Mouse (Mus musculus) hindbrain, embryonic 13.5 days (tissue): Measurements from ENCODE around the gene Cbln1. TPM values are rescaled to one million over a fixed set of nuclear protein-coding genes. Genes with fewer than 3 reads are reported as not detected.

Experiments used
- ATAC-seq: fragments of 200-750 bp; cut with Nextera tagmentation; 2 replicates; pipeline ENCODE4 v1.8.0; 2017; ENCODE audit warnings: moderate TSS enrichment; ENCODE audit not compliant: low FRiP score
- H3K27ac ChIP-seq: fragments of 300-500 bp; sonication (generic); 2 replicates; pipeline ENCODE4 v1.5.1; 2015; ENCODE audit warnings: inconsistent platforms, mild to moderate bottlenecking, moderate library complexity
- H3K27me3 ChIP-seq: fragments of 300-500 bp; sonication (generic); 2 replicates; pipeline ENCODE4 v1.6.1; 2015; ENCODE audit warnings: mild to moderate bottlenecking, inconsistent platforms
- H3K36me3 ChIP-seq: fragments of 300-500 bp; sonication (generic); 2 replicates; pipeline ENCODE4 v1.6.1; 2015; ENCODE audit warnings: mild to moderate bottlenecking, inconsistent platforms
- H3K4me1 ChIP-seq: fragments of 300-500 bp; sonication (generic); replicated peaks from 2 replicates; pipeline ENCODE4 v1.6.1; 2015; ENCODE audit warnings: inconsistent platforms
- H3K4me2 ChIP-seq: fragments of 300-500 bp; sonication (generic); 2 replicates; pipeline ENCODE4 v1.6.1; 2015; ENCODE audit warnings: inconsistent platforms, mild to moderate bottlenecking, moderate library complexity
- H3K4me3 ChIP-seq: fragments of 300-500 bp; sonication (generic); 2 replicates; pipeline ENCODE4 v1.5.1; 2015; ENCODE audit warnings: mild to moderate bottlenecking, inconsistent platforms
- H3K9ac ChIP-seq: fragments of 300-500 bp; sonication (generic); 2 replicates; pipeline ENCODE4 v1.6.1; 2015; ENCODE audit warnings: mild to moderate bottlenecking, inconsistent platforms
- H3K9me3 ChIP-seq: fragments of 300-500 bp; sonication (generic); 2 replicates; pipeline ENCODE4 v1.6.1; 2016; ENCODE audit warnings: inconsistent platforms
- WGBS: fragments of 180-500 bp; shearing (Covaris S2); methylation state at CpG from one replicate; pipeline ENCODE4 v1.1.7; 2015; 5-methylcytosine and 5-hydroxymethylcytosine counted together
- polyA plus RNA-seq: library from polyadenylated mRNA; unstranded; fragments of >200 nt; fragmentation: Nextera tagmentation; extraction: Ambion mirVana; gene quantifications from 2 replicates; pipeline ENCODE4 v1.2.1, GENCODE M21; 2015

Gene Cbln1
- polyA plus RNA-seq, 1 experiment from 2014 or later: 35.3 TPM

DNA sequence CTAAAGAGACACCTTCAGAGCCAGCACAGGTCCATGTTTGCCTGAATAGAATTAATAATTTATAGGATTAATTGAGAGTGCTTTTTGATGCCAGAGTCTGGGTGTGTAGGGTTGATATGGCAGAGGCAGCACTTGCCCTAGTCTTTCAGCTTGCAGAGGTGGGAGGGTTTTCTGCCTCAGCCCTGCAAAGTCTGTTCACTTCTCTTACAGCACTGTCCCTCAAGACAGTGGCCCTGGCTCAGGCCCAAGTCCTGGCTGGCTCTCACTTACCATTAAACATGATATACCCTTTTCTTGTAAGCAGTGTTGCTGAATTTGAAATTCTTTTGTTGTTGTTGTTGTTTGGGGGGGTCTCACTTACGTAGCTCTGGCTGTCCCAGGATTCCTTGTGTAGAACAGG, 9.0 kb upstream of the Cbln1 start:
- no peak overlapping the region for H3K4me3 ChIP-seq
- no peak overlapping the region for H3K27ac ChIP-seq
- WGBS: 92% methylated on average over 1 of the region's 1 CpGs
- no peaks in the 10 kb centered on the region for H3K36me3 ChIP-seq
- H3K9ac ChIP-seq: no peak overlapping the region
- H3K9me3 ChIP-seq: no peaks in the 10 kb centered on the region
- no peak for ATAC-seq
- no peak overlapping the region for H3K4me2 ChIP-seq
- H3K4me1 ChIP-seq: peaks cover 5% of the 10 kb centered on the region; the same call in 1 of the 2 replicates
- H3K27me3 ChIP-seq: peaks cover 10% of the 10 kb centered on the region; the same call in 1 of the 2 replicates

GRCm38 (mm10) chr8:87478221-87478620, 5.8 kb upstream of the Cbln1 start:
- Histone ChIP-seq H3K4me1 (peaks cover 24% of the 10 kb centered on the region), H3K9me3 (no peaks in the 10 kb centered on the region), H3K4me2 (peak overlapping the region; percentile 4; the same call in 1 of the 2 replicates), H3K4me3 (no peak overlapping the region), H3K27ac (no peak overlapping the region), H3K9ac (no peak overlapping the region), H3K36me3 (no peaks in the 10 kb centered on the region), H3K27me3 (peaks cover 32% of the 10 kb centered on the region)
- no peak for ATAC-seq
- 72% methylated on average over 3 of the region's 3 CpGs for WGBS

DNA sequence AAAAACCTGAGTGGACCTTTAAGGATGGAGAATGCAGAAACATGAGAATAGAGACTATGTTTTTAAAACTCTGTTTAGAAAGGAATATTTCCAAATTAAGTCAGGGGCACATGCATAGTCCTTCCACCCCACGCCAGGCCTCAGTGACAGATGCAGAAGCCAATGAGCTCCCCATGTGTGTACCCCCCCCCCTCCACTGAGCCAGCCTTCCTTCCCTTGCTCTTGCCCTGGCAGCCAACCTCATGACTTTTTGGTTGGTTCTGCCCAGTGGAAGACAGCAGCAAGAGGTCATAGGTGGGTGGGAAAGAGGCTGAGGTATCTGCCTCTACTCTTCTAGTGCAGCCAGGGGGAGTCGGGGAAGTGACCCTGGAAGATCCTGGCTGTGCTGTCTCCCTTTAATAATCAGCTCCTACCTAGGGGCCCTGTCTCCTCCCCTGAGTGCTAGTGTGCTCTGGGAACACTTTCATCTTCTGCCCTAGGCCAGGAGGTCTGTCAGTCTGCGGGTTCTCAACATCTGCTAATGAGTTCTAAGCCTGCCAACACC, 4.8 kb upstream of the Cbln1 start:
- Histone ChIP-seq H3K9me3 (no peaks in the 10 kb centered on the region), H3K36me3 (no peaks in the 10 kb centered on the region), H3K4me3 (no peak overlapping the region), H3K4me1 (peaks cover 28% of the 10 kb centered on the region), H3K27me3 (peaks cover 36% of the 10 kb centered on the region), H3K4me2 (peak overlapping the region; percentile 34), H3K9ac (no peak overlapping the region), H3K27ac (no peak overlapping the region)
- 59% methylated on average over 3 of the region's 3 CpGs for WGBS
- ATAC-seq: no peak

DNA sequence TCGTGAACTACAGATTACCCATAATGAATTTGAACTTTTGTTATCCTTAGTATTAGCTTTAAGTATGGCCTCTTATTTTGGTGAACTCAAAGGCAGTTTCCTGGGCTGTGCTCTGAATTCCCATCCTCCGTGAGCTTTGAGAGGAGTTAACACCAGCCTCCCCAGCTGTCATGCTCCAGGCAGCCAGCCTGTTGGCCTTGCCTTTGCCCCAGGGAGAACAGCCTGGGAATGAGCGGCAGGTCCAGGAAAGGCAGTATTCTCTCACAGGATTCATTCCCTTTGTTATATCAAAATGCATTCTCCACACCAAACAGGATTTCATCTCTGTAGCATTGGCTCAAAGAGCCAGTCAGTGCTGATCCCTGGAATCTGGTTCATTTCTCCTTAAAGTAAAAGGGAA, 3.1 kb upstream of the Cbln1 start:
- Histone ChIP-seq H3K4me2 (peak overlapping the region; percentile 90), H3K4me1 (peaks cover 43% of the 10 kb centered on the region), H3K4me3 (peak overlapping the region; percentile 22), H3K27ac (no peak overlapping the region), H3K36me3 (no peaks in the 10 kb centered on the region), H3K9me3 (no peaks in the 10 kb centered on the region), H3K27me3 (peaks cover 50% of the 10 kb centered on the region), H3K9ac (peak overlapping the region; percentile 60; the same call in 1 of the 2 replicates)
- ATAC-seq: no peak
- 36% methylated on average over 3 of the region's 3 CpGs for WGBS

- no peaks in the 10 kb centered on the region for H3K36me3 ChIP-seq
- peaks cover 55% of the 10 kb centered on the region for H3K4me1 ChIP-seq
- ATAC-seq: no peak
- peak overlapping the region; percentile 77; the same call in 1 of the 2 replicates for H3K9ac ChIP-seq
- no peaks in the 10 kb centered on the region for H3K9me3 ChIP-seq
- WGBS: 65% methylated on average over 8 of the region's 8 CpGs
- H3K4me3 ChIP-seq: peak overlapping the region; percentile 66
- peaks cover 61% of the 10 kb centered on the region for H3K27me3 ChIP-seq
- no peak overlapping the region for H3K27ac ChIP-seq
- H3K4me2 ChIP-seq: peak overlapping the region; percentile 90
Measured at GRCm38 (mm10) chr8:87474379-87474778, 2.0 kb upstream of the Cbln1 start.

GRCm38 (mm10) chr8:87473940-87474339, 1.5 kb upstream of the Cbln1 start:
- no peaks in the 10 kb centered on the region for H3K36me3 ChIP-seq
- H3K9me3 ChIP-seq: no peaks in the 10 kb centered on the region
- 37% methylated on average over 2 of the region's 2 CpGs for WGBS
- H3K9ac ChIP-seq: peak overlapping the region; percentile 77
- peaks cover 65% of the 10 kb centered on the region for H3K27me3 ChIP-seq
- peaks cover 59% of the 10 kb centered on the region for H3K4me1 ChIP-seq
- 0 out of 2 replicates have a peak overlapping the region, but pooled peaks have one; percentile 84 for H3K27ac ChIP-seq
- ATAC-seq: no peak
- H3K4me3 ChIP-seq: peak overlapping the region; percentile 66
- peak overlapping the region; percentile 90 for H3K4me2 ChIP-seq

GRCm38 (mm10) chr8:87473314-87473713, 905 bp upstream of the Cbln1 start:
- Histone ChIP-seq H3K36me3 (no peaks in the 10 kb centered on the region), H3K4me1 (peaks cover 66% of the 10 kb centered on the region), H3K27me3 (peaks cover 68% of the 10 kb centered on the region), H3K27ac (peak overlapping the region; percentile 84), H3K4me2 (peak overlapping the region; percentile 90), H3K9me3 (no peaks in the 10 kb centered on the region), H3K9ac (peak overlapping the region; percentile 77), H3K4me3 (peak overlapping the region; percentile 66)
- 0% methylated on average over 30 of the region's 30 CpGs for WGBS
- ATAC-seq: no peak; the same call in 1 of the 2 replicates

DNA sequence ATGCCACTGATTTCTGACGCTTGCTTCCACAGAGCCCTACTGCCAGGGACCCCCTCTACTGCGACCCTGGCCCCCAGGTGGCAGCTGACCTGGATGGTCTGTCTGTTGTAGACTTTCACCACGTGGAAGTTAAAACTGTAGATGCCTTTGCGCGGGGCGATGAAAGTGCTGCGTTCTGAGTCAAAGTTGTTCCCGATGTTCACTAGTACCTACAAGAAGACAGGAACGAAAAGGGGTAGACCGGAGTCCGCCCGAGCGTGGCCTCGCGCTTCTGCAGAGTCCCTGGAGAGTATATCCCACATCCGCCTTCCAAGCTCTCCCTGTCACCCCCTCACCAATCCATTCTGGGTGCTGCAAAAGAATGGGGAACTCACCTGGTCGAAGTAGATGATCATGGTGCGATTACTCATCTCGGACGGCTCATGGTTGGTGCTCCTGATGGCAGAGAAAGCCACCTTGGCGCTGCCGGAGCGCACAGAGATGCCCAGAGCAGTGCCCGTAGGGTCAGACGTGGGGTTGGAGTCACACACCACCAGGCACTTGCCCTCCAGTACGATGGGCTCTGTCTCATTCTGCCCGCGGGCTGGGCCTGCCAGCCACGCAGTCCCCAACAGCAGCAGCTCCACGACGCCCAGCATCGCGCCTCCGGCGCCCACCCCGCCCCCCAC, 672 bp downstream of the Cbln1 start:
- peaks cover 77% of the 10 kb centered on the region for H3K27me3 ChIP-seq
- peaks cover 67% of the 10 kb centered on the region for H3K4me1 ChIP-seq
- H3K4me3 ChIP-seq: peak overlapping the region; percentile 66
- WGBS: 1% methylated on average over 33 of the region's 36 CpGs
- ATAC-seq: peak; percentile 65
- H3K27ac ChIP-seq: peak overlapping the region; percentile 93
- peak overlapping the region; percentile 86 for H3K9ac ChIP-seq
- no peaks in the 10 kb centered on the region for H3K36me3 ChIP-seq
- H3K4me2 ChIP-seq: peak overlapping the region; percentile 90
- no peaks in the 10 kb centered on the region for H3K9me3 ChIP-seq

DNA sequence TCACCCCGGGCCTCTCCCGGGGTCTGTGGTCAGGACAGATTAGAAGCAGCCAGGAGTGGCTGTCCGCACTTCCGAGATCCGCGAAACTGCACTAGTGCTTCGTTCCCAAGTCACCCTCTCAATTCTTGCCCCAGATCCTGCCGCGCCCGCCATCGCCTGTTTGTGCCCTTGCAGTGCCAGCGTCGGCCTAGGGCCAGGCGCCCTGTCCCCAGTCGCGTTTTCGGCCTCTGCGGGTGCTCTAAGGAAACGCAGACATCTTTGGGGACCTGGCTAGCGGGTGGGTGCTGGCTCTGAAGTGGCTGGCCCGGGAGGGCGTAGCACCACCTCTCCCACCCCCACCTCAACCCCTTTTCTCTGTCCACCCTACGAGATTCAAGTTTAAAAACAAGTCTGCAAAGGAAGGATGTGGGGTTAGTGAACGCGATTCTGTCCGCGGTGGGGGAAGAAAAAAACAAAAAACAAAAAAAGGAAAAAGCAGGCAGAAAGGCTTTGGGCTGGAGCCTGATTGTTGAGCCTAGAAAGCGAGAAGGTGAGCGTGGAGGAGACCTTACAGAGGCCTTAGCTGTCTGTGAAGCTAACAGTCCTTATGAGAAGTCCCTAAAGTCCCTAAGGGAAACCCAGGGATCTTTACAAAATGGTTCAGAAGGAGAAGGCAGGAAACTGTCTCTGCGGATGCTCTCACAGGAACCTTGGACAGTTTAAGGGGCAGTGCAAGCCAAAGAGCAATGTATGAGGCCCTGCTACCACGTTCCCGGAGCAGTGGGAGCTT, 1.4 kb downstream of the Cbln1 start:
- peak overlapping the region; percentile 86 for H3K9ac ChIP-seq
- no peaks in the 10 kb centered on the region for H3K9me3 ChIP-seq
- H3K27me3 ChIP-seq: peaks cover 84% of the 10 kb centered on the region
- no peaks in the 10 kb centered on the region for H3K36me3 ChIP-seq
- WGBS: under 1% methylated on average over 32 of the region's 32 CpGs
- peaks cover 71% of the 10 kb centered on the region for H3K4me1 ChIP-seq
- H3K4me3 ChIP-seq: peak overlapping the region; percentile 66
- peak overlapping the region; percentile 90 for H3K4me2 ChIP-seq
- peak overlapping the region; percentile 93 for H3K27ac ChIP-seq
- ATAC-seq: no peak

DNA sequence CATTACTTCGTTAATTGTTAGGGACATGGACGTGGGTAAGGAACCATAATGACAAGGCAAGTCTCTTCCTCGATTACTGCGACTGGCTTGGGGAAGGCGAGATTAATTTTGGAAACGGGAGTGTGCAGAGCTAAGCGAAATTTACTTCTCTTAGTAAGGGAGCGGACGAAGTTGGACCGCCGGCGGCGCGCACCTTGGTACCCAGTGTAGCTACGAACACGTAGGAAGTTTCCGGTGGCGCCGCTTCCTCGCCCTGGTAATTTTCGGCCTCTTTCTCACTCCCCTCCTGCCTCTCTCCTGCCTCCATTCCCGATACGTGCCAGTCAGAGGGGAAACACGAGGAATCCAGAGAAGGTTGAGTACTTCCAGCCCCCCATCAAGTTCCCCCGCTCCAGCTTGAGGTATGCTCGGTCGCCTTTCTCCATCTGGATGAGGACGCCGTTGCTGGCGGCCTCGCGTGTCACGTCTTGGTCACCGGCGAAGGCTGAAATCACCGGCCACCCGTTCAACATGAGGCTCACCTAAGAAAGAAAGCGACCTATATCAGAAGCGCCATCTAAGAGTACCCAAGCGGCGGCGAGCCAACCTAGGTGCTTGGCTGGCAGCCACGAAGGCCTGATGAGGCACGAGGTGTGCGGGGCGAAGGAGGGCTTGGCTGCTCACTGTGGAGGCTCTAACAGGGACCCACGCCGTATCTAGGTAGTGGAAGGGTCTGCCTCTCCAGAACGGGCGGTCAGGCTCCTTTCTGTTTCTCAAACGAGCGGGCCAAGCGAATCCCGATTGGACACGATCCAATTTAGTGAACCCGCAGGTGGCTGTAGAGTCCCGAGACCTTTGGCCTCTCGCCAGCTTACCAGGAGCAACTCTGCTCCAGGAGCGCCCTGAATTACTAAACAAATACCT, 2.2 kb downstream of the Cbln1 start:
- H3K4me1 ChIP-seq: peaks cover 67% of the 10 kb centered on the region
- H3K9ac ChIP-seq: peak overlapping the region; percentile 86
- H3K27me3 ChIP-seq: peaks cover 88% of the 10 kb centered on the region
- H3K4me2 ChIP-seq: peak overlapping the region; percentile 90
- WGBS: under 1% methylated on average over 59 of the region's 59 CpGs
- H3K36me3 ChIP-seq: no peaks in the 10 kb centered on the region
- H3K27ac ChIP-seq: peak overlapping the region; percentile 93
- H3K9me3 ChIP-seq: no peaks in the 10 kb centered on the region
- H3K4me3 ChIP-seq: peak overlapping the region; percentile 66
- no peak for ATAC-seq

DNA sequence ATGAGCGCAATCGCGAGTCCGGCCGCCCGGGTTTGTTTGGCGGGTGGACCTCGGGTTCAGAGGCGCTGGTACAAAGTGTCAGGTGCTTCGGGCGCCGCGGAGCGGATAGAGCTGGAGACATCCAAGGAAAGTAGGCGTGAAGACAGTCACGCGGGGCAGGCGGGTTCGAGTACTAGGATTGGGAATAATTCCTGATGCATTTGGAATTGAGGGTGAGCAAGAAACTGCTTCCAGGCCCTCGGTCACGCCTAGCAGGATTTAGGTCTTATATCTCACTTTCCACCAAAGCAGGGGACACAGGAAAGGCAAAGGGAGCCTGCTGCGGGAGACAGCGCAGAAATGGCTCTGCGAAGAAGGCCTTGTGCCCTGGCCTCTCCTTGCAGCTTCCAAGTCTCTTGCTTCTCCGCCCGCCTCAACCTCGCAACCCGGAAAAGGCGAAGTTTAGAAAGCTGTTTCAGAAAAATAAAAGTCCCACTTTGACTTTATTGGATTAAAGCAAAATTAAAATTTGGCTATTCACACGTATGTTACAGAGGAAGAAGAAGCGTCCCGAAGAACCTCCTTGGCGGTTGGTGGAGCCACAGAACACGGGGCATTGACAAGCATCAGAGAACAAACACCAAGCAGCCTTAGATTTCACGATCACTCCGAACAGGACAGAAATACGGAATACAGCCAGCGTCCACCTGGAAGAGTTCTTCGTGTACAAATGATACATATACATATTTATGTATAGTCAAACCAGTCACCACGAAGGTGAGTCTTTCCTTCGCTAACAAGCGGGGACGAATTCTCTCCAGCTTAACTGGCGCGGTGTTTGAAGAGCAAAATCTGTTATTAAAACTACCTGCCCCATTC, 3.2 kb downstream of the Cbln1 start:
- 4% methylated on average over 45 of the region's 45 CpGs for WGBS
- Histone ChIP-seq H3K4me2 (peak overlapping the region; percentile 90), H3K4me3 (peak overlapping the region; percentile 66), H3K9me3 (no peaks in the 10 kb centered on the region), H3K27ac (peak overlapping the region; percentile 93), H3K4me1 (peaks cover 62% of the 10 kb centered on the region), H3K27me3 (peaks cover 90% of the 10 kb centered on the region), H3K36me3 (no peaks in the 10 kb centered on the region), H3K9ac (peak overlapping the region; percentile 86)
- no peak for ATAC-seq
